Mouse (Mus musculus) spleen, adult 2 months (tissue): ENCODE measurements around the gene Ubr3. TPM values are rescaled to one million over a fixed set of nuclear protein-coding genes. Genes with fewer than 3 reads are reported as not detected.

Experiments
- DNase-seq, 2 experiments: peaks; one replicate each; pipeline versions ENCODE4 v3.0.0 to v3.0.0-alpha.2; 2012 to 2021; ENCODE audit warnings: low spot score in 2 of 2, low read depth in 1 of 2
- H3K27ac ChIP-seq: fragments of 200-500 bp; 2 replicates; pipeline ENCODE4 v1.5.1; 2012; ENCODE audit warnings: low read length, inconsistent platforms; ENCODE audit not compliant: insufficient read depth
- H3K27me3 ChIP-seq: fragments of 200-500 bp; 2 replicates; pipeline ENCODE4 v1.6.1; 2012; ENCODE audit warnings: mild to moderate bottlenecking, moderate library complexity, low read length, inconsistent platforms; ENCODE audit not compliant: control insufficient read depth, insufficient read depth
- H3K36me3 ChIP-seq: fragments of 200-500 bp; 2 replicates; pipeline ENCODE4 v1.6.1; 2012; ENCODE audit warnings: mild to moderate bottlenecking, low read length, inconsistent platforms; ENCODE audit not compliant: control insufficient read depth, insufficient read depth
- H3K4me1 ChIP-seq: fragments of 200-500 bp; 2 replicates; pipeline ENCODE4 v1.6.1; 2011; ENCODE audit warnings: inconsistent platforms; ENCODE audit not compliant: control insufficient read depth, insufficient read depth, insufficient read length
- H3K4me3 ChIP-seq: fragments of 200-500 bp; 2 replicates; pipeline ENCODE4 v1.5.1; 2011; ENCODE audit warnings: mild to moderate bottlenecking, inconsistent platforms; ENCODE audit not compliant: insufficient read depth, insufficient read length; ENCODE audit errors: extremely low read depth
- CTCF ChIP-seq: fragments of 200-500 bp; IDR thresholded peaks from 2 replicates; pipeline ENCODE4 v1.5.1; 2011; ENCODE audit warnings: mild to moderate bottlenecking, inconsistent platforms; ENCODE audit not compliant: insufficient read depth, insufficient read length, insufficient replicate concordance; ENCODE audit errors: extremely low read depth
- POLR2A ChIP-seq: fragments of 200-500 bp; IDR thresholded peaks from 2 replicates; pipeline ENCODE4 v1.6.1; 2011; ENCODE audit warnings: low read depth, low read length, inconsistent platforms
- WGBS: fragments of 180-500 bp; shearing (Covaris S2); methylation state at CpG from one replicate; pipeline ENCODE4 v1.1.7; 2018; 5-methylcytosine and 5-hydroxymethylcytosine counted together
- polyA plus RNA-seq: library from polyadenylated mRNA; depleted of rRNA; stranded (reverse); fragments of >200 nt; gene quantifications from 2 replicates; pipeline ENCODE4 v1.2.3, GENCODE M21; 2012; rRNA removed

Gene Ubr3
- polyA plus RNA-seq, 1 experiment, result 6.5 TPM

DNA sequence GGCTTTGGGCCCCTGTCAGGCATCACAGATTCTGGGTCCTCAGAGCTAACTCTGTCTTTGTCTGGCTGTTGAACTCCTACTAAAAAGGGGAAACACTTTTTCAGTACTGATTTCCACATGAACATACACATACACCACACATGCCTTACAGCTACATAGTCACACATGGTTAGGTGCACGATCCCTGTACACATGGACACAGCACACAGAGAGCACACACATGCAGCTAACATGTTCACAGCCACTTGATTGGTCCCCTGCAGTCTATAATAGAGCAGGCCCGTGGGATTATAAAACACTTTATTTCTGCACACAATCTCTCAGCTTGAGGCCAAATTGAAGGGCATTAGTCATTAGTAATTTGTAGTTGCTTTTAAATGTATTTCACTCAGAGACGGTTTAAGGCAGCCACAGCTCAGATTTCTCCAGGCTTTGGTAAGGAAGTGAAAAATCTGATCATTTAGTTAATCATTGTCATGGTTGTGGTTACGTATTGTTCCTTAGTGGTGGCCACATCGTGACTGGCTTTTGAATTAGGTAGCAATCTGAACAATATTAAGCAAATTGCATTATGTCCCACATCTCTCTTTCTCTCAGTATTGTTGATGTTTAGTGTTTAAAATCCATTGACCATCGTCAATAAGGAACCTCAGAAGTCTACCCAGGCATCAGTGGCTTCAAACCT lies 169.4 kb downstream of the Ubr3 start:
- no peaks in the 10 kb centered on the region for H3K4me1 ChIP-seq
- 63% methylated on average over 6 of the region's 6 CpGs for WGBS
- DNase-seq, result no peak
- no peak overlapping the region for H3K4me3 ChIP-seq
- H3K27me3 ChIP-seq, result no peaks in the 10 kb centered on the region
- TF ChIP-seq POLR2A (no peak), CTCF (no peak)
- H3K27ac ChIP-seq, result no peak overlapping the region
- H3K36me3 ChIP-seq, result no peaks in the 10 kb centered on the region

DNA sequence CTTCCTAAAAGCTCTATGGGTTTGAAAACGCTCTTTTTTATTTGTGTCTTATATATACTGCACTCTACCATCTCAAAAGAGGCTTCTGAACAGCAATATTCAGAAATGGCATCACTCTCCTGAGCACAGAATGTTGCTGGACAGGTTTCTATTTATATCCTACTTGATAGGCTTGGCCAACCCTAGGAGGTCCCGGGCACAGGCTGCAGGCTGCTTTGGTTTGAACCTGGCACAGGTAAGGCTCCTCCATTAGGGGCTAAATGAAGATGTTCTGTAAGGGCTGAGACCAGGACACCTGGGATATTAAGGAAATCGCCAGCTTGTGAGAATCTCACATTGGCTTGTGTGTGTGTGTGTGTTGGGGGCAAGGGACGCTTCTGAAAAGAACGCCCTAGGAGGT lies 172.8 kb downstream of the Ubr3 start:
- H3K27me3 ChIP-seq, result no peaks in the 10 kb centered on the region
- H3K36me3 ChIP-seq, result no peaks in the 10 kb centered on the region
- H3K4me1 ChIP-seq, result no peaks in the 10 kb centered on the region
- 83% methylated on average over 5 of the region's 5 CpGs for WGBS
- no peak overlapping the region for H3K27ac ChIP-seq
- TF ChIP-seq CTCF, result no peak
- DNase-seq, result no peak
- no peak overlapping the region for H3K4me3 ChIP-seq

Other genes starting within 250 kb of the Ubr3 start
- gene Klhl41, start 227.1 kb upstream of the Ubr3 start, polyA plus RNA-seq, result not detected in 2 replicates
- 2.6 and 2.8 TPM in 2 replicates for gene Fastkd1, start 183.7 kb upstream of the Ubr3 start, polyA plus RNA-seq
- 0.62 and 1.4 TPM in 2 replicates for gene Ppig, start 174.7 kb upstream of the Ubr3 start, polyA plus RNA-seq
- gene Ccdc173, start 107.7 kb upstream of the Ubr3 start, polyA plus RNA-seq, result 0.08 TPM in 1 of 2 replicates, not detected in the other
- gene Phospho2, start 107.6 kb upstream of the Ubr3 start, polyA plus RNA-seq, result 34.2 and 74.5 TPM in 2 replicates
- 1.4 and 1.9 TPM in 2 replicates for gene Klhl23, start 75.3 kb upstream of the Ubr3 start, polyA plus RNA-seq
- 1.5 and 1.6 TPM in 2 replicates for gene Ssb, start 35.7 kb upstream of the Ubr3 start, polyA plus RNA-seq
- gene Mettl5, start 11.6 kb upstream of the Ubr3 start, polyA plus RNA-seq, result 4.3 and 6.0 TPM in 2 replicates
- 0.18 and 0.20 TPM in 2 replicates for gene Myo3b, start 141.9 kb downstream of the Ubr3 start, polyA plus RNA-seq